Mouse (Mus musculus): Measurements from ENCODE around the gene Mpped2.

Gene Mpped2

DNA sequence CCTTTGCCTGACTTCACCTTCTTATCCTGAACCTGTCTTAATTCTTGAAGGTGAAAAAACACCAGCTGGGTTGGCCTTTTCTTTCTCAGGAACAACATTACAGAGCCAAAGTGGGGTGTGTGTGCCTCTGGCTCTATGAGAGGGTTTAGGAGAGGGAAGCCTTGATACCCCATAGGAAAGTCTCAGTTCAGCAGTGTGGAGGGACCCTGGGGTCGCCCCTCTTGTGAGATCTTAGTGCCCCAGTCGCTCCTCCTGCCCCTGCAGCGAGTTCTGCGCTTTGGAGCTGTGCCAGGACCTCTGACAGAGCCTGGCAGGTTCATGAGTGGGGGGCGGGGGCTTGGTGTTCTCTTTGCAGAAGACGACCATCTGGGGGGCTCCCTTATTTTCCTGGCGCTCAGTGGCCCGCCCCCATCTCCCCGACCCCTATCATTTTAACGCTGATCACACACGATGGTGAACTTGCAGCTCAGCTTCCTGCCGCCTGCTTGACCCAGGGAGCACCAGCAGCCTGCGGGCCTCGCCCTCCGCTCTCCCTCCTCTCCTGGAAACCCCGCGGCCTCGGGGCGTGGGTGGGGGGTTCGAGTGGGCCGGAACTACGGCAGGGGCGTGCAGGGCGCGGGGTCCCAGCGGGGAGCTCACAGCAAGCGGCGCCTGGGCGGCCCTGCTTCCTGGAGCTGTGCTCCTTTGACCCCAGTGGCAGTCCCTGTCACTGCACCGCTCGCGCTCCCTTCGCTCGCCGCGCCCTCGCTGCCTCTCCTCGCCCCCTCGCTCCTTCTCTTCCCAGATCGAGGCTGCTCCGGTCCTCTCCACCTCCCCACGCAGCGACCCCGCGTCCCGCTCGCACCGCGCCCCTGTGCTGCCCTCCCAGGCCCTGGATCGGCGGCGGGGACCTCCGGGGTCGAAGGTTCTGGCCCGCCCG is at the start of gene Mpped2:
Gene Mpped2 (plus strand): TSS at position 487 of the 919 bp plus-strand sequence.
- peak; percentile 29 to 72 for DNase-seq (ENCODE audit: low spot score in 2 of 2)

DNA sequence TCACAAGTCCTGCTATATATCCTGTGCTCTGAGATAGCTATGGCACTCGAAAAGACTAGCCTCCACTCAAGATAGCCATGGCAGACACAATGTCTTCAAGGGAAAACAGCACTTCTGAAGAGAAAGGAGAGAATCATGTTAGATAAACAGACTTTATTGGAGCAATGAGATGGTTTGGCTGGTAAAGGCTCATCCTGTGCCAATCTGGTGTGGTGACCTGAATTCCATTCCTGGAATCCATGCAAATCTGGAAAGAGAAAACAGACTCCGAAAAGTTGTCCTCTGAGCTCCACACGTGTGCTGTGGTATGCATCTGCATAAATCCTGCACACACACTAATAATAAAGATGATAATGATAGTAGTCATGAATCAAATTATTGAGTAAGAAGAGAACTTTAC is 48.3 kb upstream of the Mpped2 start:
- DNase-seq (ENCODE audit: low spot score in 2 of 2), result no peak

DNA sequence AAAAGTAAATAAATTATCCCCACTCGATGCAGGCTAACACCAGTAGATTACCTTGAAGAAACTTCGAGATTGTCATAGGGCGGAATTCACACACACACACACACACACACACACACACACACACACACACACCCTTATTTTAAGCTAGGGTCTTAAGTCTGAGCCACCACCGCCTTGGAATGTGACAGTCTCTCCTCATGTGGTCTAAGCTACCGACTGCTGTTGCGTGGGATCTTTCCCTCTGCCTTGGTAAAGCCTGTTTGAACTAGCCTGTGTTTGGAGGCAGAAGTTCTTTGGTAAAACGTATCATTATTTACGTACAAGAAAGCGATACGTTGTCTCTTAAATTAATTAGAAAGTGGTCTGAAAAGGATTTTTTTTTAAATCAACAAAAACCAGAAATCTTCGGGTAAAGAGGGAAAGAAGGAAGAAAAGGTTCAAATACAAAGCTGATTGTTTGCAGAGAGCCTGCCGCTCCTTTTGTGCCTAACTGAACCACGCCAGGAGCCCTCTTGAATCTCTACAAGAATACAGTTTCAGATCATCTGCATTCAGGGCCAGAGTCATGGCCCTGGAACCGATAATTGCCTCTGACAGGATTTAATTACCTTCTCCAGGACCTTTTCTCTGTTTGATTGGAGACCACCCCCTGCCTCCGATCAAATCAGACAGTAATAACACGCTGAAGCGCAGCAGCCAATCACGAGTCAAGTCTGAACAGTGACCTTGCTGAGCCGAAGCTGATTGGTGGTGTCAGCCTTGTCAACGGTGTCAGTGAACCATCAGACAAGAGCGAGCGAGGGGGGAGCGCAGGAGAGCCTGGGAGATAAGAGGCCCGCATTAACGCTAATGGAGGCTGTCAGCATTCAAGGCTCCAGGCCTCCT is 43.1 kb upstream of the Mpped2 start:
- peak; percentile 37 to 77 for DNase-seq (ENCODE audit: low spot score in 2 of 2)

DNA sequence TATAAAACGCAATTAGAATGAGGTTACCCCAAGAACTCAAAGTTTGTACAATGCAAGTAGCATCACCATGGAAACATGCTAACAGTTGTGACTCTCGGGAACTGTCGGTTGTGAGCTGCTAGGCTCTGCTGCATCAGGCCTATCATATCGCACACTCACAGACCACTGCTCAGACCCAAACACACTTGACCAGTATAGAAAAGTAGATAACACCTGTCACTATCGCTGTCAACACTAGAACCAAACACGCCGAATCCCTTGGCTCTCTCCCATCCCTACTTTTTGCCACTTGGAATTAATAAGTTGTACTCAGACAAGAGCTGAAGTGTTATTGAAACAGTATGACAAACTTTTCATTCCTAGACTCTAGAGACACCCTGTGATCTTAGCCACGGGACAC is 40.9 kb upstream of the Mpped2 start:
- no peak for DNase-seq (ENCODE audit: low spot score in 2 of 2)

DNA sequence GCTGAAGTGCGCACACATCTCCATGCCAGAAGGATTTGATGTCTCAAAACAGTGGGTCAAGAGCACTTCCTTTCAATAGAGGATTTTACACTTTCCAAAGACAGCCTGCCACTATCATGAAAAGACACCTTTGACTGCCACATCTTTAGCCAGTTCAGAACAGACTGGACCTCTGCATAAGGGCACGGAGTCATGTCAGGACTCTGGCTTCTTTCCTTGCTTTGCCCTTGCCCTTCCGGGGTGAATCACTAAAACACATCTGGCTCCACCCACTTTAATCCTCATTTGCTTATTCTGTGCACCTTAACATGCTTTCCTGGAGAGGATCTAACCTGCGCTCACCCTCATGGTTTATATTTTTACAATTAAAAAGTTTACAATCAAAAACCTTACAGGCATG is 40.3 kb upstream of the Mpped2 start:
- no peak for DNase-seq (ENCODE audit: low spot score in 2 of 2)

DNA sequence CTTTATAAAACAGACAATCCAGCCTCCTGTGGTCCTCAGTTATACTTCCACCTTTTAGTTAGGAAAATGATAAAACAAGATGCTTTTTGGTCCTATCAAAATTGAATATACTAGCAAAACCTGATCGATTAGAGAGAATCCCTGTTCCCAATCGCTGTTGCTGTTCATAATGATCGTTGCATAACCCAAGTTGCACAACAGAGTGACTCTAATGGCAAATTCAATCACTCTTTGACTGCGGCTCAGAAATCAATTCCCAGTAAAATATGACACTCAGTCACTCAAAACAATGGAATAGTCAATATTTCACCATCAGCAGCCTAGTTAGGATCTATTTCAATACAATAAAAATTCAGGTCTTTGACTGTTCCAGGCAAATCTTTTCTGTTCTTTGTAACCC is 39.8 kb upstream of the Mpped2 start:
- no peak for DNase-seq (ENCODE audit: low spot score in 2 of 2)

DNA sequence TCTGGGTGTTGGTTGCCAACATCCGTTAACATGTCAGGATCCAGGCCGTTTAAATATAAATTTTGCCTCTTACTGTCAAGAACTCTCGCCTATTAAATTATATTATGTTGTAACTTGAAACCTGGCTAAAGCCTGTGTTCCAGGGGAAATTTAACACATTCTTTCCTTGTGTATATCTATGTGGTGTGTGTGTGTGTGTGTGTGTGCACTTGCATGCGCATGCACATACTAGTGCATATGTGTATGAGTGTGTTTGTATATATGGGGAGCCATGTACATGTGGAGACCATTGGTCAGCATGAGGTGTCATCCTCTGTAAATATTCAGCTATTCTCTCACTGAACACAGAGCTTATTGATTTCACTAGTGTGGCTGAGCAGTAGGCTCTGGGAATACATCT is 37.8 kb upstream of the Mpped2 start:
- DNase-seq (ENCODE audit: low spot score in 2 of 2), result no peak

DNA sequence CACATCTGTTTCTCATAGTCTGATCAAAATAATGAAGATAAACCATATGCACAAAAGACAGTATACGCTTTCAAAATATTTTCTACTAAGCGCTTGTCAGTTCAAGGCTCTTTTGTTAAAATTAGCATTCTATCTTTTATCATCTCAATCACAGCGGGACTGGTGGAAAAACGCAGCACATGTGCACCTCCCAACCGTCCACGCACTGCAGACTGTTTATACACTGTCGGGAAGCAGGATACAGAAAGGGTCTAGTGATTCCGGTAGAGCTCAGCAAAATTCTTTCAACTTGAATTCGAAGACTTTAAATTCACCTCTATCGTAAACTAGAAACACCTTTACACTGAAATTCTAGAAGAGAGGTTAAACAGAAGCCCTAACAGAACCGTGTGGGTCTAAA is 27.8 kb upstream of the Mpped2 start:
- DNase-seq (ENCODE audit: low spot score in 2 of 2), result no peak

DNA sequence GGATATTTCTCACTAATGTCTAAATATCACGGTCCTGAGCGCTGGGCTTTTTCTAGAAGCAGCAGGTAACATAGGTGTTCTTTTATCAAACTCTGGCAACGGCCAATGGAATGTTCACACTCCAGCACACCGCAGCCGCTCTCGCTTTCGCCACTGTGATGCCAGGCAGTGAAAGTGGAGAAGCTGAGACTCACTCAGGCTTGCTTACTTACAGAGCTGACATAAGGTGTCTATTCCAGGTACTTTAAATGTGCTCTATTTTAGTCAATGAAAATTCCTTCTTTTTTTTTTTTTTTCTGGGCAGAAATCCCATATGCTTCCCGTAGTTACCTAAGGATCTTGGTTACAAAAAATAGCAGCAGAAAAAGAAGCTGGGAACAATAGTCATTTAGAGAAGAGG is 18.8 kb upstream of the Mpped2 start:
- no peak for DNase-seq (ENCODE audit: low spot score in 2 of 2)

DNA sequence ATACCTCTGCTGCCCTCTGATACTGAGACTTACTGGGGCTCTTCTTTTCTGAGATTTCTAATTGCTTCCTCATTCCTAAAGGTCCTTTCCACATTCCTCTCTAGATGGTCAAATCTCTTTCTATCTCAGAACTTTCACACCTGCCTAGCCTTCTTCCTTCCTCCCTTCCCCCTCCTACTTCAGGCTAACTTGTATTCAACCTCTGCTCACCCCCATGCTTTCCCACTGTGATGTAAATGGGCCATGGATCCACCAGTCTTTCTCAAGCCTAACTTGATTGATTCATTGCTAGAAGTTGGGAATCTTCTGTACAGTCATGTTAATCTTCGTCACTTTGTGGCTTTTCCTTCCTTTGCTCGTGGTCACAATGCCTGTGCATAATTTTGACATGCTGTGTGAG is 15.6 kb upstream of the Mpped2 start:
- no peak for DNase-seq (ENCODE audit: low spot score in 2 of 2)

DNA sequence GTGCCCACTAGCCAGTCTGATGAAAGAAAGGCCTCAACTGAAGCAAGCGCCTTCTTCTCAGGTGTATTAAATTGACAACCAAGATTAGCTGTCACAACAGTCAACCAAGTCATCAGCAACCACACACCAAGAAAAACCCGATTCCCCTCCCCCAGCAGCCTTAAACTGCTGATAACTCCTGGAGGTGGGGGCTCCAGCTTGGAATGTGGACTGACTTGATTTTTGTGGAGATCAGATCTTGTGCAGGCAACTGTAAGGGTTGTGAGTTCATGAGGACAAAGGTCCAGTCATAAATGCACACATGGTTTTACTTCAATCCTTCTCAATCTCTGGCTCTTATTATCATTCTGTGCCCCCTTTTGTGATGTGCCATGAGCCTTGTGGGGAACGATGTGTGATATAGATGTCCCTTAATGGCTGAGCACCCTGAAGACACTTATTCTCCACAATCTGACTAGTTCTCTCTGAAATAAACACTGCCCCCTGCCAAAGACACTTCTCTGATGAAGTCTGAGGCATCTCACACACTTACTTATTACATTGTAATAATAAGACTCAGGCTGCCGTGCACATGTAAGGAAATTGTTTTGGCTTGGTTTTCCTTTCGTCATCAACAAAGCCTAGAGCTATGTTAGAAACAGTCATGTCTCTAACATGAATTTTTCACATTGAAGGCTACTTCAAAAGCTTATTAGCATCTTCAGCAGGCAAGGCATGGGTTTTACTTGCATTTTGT is 13.2 kb upstream of the Mpped2 start:
- DNase-seq (ENCODE audit: low spot score in 2 of 2), result no peak

DNA sequence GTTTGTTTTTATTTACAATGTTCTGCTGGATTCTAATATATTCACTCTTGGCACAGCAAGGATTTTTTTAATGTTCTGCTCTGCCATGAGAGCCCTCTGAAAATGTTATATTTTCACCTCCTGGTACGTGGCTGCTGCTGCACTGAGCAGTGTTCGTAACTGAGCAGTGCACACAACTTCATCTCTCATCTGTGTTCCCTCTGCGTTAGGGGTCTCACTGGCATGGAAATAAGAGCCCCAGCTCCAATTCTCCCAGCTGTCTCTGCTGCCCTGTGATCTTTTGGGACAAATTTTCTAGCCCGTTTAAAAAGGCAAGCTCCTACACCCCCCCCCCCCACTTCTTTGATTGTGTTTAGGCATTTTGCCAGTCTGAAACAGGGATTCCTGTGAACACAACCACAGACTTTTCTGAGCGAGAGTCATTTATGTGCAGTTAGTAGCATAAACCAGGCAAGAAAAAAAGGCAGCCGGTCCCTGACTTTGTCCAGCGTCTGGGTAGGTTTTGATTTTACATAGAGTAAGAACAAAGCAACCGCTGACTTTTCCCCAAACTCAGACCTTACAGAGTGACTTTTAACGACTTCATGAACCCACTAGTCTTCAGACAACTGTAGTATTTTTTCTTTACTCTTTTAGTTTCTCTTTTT is 9.8 kb upstream of the Mpped2 start:
- DNase-seq (ENCODE audit: low spot score in 2 of 2), result no peak

DNA sequence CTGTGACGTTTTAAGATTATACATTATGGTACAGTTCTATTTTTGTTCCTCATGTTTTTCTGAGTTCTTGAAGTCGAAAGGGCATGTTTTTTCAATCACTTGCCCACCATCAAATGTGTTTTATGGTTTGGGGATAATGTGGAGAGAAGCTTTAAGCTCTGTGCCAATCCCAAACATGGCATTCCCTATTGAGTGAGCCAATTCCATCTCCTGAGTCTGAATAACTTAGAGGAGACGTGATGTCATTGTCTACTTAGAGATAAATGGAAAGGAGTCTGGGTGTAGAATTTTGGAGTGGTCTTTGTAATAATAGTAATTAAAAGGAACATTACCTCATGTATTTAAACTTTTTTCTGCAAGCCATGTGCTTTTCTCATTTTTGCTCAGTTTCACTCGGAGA is 9.2 kb upstream of the Mpped2 start:
- DNase-seq (ENCODE audit: low spot score in 2 of 2), result no peak

DNA sequence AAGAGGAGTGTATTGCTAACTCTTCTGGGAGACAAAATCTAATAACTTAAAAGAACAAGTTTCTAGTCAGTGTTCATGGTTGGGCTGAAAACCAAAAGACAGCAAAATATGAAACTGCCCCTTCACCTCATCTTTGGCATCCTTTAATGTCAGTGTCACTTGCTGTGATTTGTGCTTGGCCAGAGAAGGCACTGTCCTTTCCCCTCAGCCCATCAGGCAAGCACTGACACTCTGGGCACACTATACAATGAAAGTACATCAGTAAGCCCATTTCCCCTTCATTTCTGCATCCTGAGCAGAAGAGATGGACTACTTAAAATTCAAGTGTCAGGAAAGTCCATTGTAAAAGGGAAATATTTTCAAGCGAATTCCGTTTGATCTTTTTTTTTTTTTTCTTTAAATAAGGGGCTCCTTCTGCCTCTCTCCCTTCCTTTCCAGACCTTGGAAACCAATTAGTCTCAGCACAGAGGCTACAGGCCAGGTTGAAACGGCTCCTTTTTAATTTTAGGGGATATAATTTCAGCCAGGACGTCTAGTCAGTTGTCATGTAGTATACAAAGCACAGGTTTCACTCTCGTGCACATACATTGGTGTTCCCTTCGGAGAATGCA is 1.2 kb upstream of the Mpped2 start:
- DNase-seq (ENCODE audit: low spot score in 2 of 2), result no peak

DNA sequence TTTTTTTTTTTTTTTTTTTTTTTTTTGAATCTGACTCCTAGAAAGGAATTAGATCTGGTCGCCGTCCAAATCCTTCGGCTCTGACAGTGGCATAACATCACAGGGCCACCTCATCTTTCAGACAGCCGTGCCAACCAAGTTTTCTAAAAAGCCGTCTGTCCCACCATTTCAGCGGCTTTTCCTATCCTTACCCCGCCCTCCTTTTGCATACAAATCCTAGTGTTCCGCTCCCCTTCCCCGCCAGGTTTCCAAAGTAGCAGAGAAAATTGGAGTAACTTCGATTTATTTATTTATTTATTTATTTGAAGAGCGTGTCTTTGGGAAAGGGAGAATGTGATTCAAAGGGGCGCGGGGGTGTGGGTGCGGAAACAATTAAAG is 675 bp upstream of the Mpped2 start:
- no peak for DNase-seq (ENCODE audit: low spot score in 2 of 2)

DNA sequence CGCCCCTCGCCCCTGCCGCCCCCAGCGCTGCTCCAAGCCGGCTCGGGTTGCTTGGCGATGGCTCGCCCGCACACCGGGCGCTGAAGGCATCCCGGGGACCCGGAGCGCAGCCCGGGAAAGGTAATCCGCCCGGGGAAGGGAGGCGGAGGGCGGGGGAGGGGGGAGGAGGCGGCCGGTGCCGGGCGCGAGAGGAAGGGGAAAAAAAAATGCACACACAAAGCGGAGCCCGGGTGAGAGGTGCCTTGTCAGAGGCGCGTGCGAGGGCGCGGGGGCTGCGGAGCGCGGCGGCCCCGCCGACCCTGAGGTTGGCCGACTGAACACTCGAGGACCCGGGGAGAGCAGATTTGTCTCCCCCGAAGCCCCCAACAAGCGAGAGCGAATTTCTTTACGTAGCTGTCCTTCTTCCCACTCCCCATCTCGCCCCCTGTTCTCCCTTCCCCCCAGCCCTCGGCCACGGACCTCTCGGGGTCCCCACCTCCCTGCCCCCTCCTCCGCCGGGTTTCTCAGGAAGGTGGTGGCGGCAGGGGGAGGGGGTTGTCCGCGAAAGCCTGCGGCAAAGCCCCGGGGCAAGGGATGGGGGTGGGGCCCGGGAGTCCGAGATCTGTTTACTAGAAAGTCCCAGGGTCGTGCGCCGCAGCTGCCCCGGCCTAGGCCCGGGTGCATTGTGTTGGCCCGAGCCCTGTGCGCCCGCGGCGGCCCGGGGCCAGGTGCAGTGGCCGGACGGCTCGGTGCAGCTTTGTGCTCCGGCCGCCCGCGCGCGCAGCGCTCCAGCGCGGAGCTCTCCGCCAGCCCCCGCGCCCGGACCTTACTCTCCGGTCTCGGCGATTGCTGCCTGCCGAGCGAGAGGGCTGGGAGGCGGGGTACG is 865 bp downstream of the Mpped2 start:
- DNase-seq (ENCODE audit: low spot score in 2 of 2), result peak; percentile 36 to 65

DNA sequence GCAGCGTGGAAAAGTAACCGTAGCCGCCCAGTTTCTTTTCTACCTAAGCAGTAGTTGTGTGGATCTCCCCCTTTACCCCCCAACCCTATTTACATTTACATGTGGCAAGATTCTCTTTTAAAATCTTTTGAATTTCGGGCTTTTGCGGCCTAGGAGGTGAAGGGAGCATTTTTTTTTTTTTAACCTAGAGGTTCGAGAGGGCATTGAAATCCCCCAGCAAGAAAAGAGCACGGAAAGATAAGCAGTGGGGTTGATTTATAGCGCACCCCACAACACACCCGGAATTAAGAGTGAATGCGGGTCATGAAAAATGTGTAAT is 1.5 kb downstream of the Mpped2 start:
- DNase-seq (ENCODE audit: low spot score in 2 of 2), result no peak

DNA sequence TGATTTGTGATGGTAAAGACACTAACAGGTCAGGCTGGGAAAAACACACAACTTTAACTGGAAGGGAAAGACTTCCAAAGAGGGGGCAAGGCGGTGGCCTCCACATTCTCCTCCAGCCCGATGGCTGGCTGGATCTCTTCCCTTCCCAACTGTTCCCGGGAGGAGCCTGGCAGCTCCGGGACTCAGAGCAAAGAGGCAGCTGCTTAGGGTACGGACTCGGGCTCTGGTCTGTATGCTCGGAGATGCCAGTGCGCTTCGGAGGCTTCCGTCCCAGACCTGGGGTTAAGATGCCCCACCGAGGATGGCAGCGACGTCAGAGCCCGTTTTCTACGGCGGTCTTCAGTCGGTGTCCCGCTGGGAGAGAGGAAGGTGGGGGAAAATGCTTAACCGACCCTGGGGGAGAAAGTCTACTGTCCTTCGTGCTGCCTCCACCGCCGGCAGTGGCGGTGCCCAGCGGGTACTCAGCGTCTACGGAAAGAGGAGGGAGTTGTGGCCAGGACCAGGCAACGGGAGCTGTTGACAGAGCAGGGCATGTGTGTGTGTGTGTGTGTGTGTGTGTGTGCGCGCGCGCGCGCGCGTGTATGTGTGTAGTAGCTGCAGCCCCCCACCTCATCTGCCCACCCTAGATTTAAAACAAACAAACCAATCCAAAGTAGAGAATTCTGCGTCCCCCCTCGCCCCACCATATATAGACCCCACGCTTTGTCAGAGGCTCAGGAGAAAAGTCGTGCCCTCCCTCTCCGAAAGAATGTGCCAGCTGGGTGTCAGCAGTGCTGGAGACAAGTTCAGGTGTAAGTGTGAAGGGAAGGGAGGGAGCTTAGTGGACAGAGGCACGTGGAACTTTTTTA is 2.0 kb downstream of the Mpped2 start:
- DNase-seq (ENCODE audit: low spot score in 2 of 2), result peak in 1 of 2 experiments; percentile 43

DNA sequence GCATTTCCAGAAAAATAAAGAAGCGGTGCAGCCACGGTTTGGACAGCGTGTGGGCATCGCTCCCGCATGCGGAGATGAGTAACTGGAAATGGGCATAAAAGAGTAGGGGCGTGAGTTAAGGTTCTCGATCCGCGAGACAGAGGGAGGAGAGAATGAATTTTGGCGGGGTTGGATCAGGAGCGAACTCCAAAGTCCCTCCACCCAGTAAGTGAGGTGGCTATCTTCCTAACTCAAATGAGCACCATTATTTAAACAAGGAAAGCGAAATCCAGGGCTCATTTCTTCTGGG is 2.6 kb downstream of the Mpped2 start:
- DNase-seq (ENCODE audit: low spot score in 2 of 2), result no peak

DNA sequence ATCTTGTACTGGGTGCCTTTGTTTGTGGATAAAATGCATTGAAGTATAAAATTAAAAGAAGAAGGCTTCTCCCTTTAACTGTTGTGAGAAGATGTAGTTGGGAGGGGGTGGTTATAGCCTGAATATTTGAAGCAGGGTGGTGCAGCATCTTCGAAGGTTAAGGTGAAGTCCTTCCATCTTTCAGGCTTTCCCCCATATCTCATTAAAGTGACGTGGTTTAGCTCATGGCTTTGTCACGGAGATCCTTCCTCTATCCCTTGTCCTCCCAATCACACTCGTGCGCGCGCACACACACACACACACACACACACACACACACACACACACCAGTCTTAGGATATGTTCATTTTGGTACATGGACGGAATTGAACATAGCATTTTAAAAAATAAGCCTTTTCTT is 3.3 kb downstream of the Mpped2 start:
- no peak for DNase-seq (ENCODE audit: low spot score in 2 of 2)
